Mouse (Mus musculus) colon, adult 2 months (tissue): ENCODE results near the gene Rpl10-ps3. TPM values are rescaled to one million over a fixed set of nuclear protein-coding genes. Genes with fewer than 3 reads are reported as not detected.

ENCODE experiments used
- polyA plus RNA-seq: library from polyadenylated mRNA; depleted of rRNA; stranded (reverse); fragments of >200 nt; gene quantifications from 2 replicates; pipeline ENCODE4 v1.2.3, GENCODE M21; 2012; rRNA removed

The Rpl10-ps3 gene
- 47.4 and 52.1 TPM in 2 replicates for polyA plus RNA-seq

DNA sequence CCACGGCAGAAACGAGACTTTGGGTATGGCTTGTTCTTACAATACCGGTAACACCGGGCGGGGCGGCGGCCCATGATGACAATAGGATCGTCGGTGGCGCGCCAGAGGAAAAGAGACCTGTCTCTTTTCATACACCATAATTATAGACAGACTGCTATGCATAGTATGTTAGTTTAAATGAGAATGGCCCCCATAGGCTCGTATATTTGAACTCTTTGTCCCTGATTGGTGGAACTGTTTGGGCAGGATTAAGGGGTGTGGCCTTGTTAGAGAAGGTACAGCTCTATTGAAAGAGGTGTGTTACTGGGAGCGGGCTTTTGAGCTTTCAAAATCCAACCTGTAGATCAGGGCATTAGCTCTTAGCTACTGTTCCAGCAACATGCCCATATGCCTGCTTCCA is at the start of gene Rpl10-ps3:
Rpl10-ps3 (minus strand) TSS at position 101 of the 400 bp plus-strand sequence.

Other genes starting within 250 kb of the Rpl10-ps3 start
- 76.3 and 144 TPM in 2 replicates for gene Plet1, start 149.6 kb upstream of the Rpl10-ps3 start, polyA plus RNA-seq
- gene Pts, start 183.8 kb upstream of the Rpl10-ps3 start, polyA plus RNA-seq: 33.4 and 38.2 TPM in 2 replicates
- gene Il18, start 209.9 kb upstream of the Rpl10-ps3 start, polyA plus RNA-seq: 36.9 and 39.9 TPM in 2 replicates
- 3.0 and 4.6 TPM in 2 replicates for gene Bco2, start 210.2 kb upstream of the Rpl10-ps3 start, polyA plus RNA-seq
- gene Tex12, start 216.4 kb upstream of the Rpl10-ps3 start, polyA plus RNA-seq: not detected in 2 replicates